Mouse (Mus musculus) gastrocnemius, adult 8-10 months (tissue): ENCODE measurements around the gene 4930467E23Rik. TPM values are rescaled to one million over a fixed set of nuclear protein-coding genes. Genes with fewer than 3 reads are reported as not detected.
"Not testable (repeated sequence)": the region's sequence is repeated elsewhere in the genome, so short reads cannot be mapped to it uniquely, and the experiment has no call there.

Experiments
- DNase-seq, 2 experiments: peaks; one replicate each; pipeline ENCODE4 v3.0.0; 2022; ENCODE audit warnings: low spot score in 2 of 2
- total RNA-seq, 4 experiments: library from RNA; stranded (reverse); gene quantifications; 2 replicates each; pipeline ENCODE4 v1.2.4; 2022

Gene 4930467E23Rik
- under 1 TPM in 3 of 4 experiments, not detected in 1; 0.31 to 0.85 (median 0.39) TPM for total RNA-seq

DNA sequence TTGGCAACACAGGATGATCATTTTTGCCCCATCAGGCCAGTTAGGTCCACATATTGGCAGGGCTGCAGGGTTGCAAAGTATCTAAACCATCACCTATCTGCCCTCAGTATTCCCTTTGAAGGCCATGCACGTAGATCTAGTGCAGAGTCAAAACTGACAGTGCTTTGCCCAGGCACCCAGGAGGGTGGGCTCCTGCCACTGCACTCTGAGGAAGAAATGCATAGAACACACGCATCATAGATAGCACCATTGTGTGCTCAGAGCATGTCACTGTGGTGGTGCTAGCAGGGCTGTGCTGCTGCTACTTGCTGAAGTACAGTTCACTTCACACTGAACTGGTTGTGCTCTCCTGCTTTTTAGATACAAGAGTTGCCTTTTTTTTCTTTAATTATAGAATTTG lies at the start of gene 4930467E23Rik:
TSS of gene 4930467E23Rik (plus strand) at position 301 of the 400 bp plus-strand sequence.
- not testable (repeated sequence) for DNase-seq

DNA sequence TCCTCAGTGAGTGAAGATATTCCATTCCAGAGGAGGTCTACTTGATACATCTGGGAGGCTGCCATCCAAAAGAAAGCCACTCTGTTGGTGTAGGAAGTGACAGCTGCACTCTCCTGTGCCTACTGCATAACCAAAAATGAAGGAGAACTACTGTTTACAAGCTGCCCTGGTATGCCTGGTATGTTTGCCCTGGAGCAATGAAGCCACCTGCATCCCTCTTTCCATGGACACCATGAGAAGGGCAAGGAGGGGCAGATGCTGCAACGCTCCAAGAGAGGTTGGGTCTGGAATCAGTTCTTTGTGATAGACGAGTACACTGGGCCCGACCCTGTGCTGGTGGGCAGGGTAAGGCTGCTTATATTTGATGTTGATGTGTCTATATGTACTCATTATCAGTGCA lies 47.1 kb upstream of the 4930467E23Rik start:
- DNase-seq = not testable (repeated sequence)

DNA sequence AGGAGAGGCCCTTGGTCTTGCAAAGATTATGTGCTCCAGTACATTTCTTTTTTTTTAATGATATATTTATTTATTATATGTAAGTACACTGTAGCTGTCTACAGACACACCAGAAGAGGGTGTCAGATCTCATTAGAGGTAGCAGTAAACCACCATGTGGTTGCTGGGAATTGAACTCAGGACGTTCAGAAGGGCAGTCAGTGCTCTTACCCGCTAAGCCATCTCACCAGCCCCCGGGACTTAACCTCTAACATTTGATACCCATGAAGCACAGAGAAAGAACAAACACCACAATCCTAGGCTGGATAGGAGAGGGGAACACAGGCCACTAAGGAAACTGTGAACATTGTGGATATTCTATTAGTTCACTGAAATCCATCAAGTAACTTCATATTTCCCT lies 43.9 kb upstream of the 4930467E23Rik start:
- not testable (repeated sequence) for DNase-seq

DNA sequence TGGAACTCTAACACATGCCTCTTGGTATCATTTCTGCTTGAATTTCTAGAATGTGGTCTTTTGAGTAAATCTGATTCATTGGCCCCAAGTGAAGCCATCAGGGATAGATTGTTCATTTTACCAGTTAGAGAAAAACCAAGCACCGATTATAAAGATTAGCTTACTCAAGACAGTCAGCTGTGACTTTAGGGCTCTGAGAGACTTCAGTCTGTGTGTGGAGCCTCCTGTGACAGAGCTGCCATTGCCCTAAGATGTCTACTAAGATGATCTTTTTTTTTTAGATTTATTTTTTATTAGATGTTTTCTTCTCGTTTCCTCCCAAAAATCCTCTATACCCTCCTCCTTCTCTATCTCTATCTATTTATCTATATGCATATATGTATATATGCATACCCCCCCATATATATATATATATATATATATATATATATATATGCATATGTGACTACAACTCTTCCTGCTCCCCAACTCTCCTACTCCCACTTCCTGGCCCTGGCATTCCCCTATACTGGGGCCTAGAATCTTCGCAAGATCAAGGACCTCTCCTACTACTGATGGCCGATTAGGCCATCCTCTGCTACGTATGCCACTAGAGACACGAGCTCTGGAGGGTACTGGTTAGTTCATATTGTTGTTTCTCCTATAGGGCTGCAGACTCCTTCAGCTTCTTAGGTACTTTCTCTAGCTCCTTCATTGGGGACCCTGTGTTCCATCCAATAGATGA lies 40.4 kb upstream of the 4930467E23Rik start:
- DNase-seq = not testable (repeated sequence)

DNA sequence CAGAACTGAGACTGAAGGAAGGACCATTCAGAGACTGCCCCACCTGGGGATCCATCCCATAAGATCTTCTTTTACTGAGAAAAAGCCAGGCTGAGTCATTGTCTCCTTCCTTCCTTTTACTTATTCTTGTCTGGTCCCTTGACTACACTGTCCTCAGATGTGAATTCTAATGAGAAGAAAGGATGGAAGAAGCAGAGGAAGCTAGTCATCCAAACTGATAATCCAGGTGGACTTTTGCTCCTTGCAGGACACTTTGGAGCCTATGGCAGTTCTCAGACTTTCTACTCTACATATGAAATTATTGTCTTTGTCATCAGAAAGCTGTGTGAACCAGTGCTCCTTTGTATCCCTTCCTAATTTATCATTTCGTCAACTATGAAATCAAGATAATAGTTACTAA lies 39.6 kb upstream of the 4930467E23Rik start:
- DNase-seq = not testable (repeated sequence)

DNA sequence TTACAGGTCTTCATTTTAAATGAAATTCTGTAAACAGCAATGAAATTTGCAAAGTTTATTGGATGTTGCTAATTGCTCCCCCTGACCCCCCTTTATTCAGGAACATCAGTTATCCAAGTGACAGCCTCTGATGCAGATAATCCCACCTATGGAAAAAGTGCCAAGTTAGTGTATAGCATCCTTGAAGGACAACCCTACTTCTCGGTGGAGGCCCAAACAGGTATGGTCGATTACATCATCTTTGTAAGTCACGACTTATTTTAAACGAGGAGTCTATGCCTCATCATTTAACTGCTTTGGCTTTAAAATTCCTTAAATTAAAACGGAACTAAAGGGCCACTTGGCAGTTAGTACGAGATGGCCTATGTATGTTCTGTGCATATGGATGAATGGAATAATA lies 38.0 kb upstream of the 4930467E23Rik start:
- not testable (repeated sequence) for DNase-seq

DNA sequence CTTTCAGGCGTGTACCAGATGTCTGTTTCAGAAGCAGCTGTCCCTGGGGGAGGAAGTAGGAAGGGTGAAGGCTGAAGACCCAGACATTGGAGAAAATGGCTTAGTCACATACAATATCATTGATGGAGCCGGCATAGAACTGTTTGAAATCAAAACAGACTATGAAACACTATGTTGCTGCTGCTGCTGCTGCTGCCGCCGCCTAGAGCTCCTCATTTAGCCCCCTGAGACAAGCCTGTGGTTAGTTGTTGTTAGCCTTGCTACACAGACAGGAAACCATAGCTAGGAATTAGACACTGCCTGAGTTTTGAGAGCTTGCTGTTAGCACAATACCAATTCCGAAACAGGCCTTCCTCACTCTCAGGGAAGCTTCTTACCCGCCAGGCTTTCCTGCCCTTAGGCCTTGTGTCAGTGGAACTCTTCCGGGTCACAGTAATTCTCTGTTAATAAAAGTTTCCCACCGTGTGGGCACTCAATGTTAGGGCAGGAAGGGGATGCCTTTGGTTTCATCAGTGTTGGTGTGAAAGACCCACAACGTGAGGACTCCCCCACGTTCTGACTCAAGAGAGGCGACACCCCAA lies 31.8 kb upstream of the 4930467E23Rik start:
- not testable (repeated sequence) for DNase-seq

DNA sequence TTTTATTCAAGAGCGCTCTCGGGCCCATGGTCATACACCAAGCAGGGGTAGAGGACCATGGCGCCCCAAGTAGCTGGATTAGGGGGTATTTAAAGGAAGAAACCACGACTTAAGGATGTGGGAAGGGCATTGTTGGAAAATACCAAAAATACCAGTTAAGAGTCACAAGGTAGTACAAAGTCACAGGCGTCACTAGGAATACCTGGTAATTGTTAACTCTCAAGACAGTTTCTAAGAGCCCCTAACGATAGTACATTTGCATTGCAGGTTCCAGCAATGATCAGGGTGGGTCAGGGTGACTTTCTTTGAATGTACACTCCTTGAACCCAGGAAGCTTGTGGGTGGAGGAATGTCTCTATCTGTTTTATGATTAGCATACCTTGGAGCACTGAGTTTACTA lies 31.3 kb upstream of the 4930467E23Rik start:
- not testable (repeated sequence) for DNase-seq

DNA sequence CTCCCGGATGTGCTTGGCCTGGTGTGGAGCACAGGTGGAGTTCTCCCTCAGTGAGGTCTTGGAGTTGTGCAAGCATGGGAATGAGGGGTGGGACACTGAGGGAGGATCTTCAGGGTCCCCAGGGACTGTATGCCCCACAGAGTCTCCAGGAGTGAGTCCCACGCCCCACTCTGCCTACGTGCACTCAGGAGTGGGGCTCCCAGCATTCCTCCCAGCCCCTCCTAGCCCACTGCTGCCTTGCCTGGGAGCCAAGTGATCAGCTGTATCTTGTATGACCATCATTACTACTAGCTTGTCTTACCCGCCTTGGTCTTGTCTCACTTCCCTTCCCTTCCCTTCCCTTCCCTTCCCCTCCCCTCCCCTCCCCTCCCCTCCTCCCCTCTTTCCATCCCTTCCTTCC lies 30.7 kb upstream of the 4930467E23Rik start:
- DNase-seq = peak; percentile 63 to 64

DNA sequence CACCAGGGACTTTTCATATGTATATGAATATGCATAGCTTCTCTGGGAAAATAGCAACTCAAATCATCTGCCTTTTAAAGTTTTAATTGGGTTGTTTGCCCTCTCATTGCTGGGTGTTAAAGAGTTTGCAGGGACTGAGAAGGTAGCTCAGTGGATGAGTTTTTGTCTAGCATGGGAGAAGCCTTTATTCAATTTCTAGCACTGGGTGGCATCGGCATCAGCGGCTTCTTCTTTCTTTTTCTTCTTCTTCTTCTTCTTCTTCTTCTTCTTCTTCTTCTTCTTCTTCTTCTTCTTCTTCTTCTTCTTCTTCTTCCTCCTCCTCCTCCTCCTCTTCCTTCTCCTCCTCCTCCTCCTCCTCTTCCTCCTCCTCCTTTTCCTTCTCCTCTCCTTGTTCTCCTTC lies 28.1 kb upstream of the 4930467E23Rik start:
- DNase-seq = not testable (repeated sequence)

DNA sequence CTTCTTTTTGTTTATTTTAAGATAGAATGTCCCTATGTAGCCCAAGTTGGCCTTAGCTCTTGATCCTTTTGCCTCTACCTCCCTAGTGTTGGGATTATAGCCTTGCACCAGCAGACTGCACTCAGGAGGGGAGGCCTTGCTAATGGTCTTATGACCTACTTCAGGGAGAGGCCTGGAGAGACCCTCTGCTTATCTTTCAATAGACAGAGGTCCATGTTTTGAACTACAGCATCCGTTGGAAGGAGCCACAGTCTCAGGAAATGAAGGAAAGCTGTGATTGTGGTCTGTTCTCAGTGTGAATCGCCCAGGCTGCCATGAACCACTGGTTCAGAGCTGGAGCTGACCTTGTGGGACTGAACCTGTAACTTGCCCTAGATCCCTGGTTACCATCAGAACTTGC lies 27.1 kb upstream of the 4930467E23Rik start:
- not testable (repeated sequence) for DNase-seq

DNA sequence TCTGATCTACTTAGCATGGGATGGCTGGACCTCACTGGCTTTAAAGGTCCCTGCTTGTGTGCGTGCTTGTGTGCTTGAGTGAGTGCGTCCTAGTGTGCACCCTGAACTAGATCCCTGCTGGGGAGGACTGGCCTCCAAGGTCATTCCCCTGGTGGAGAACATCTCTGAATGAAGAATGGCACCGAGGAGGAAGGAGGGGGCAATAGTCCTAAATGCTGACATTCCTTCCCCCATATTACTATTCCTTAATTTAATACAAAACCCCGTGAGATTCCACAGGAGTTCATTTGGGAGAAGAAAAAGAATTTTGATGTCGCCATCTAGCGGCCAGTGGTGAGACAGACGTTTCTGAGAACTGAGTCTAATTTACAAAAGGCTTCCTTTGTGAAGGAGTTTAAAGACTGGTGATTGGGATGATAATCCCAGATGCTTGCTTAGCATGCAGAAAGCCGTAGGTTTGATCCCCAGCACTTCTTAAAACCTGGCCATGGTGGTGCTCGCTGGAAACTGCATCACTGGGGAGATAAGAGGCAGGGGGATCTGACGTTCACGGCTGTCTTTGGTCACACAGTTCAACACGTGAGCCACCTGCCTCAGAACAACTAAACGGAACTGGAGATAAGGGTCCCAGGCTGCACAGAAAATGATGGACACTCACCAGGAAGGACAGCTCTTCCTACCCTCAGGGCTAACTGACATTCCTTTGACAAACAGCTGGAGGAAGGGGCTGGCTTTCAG lies 26.2 kb upstream of the 4930467E23Rik start:
- peak; percentile 61 to 62 for DNase-seq

DNA sequence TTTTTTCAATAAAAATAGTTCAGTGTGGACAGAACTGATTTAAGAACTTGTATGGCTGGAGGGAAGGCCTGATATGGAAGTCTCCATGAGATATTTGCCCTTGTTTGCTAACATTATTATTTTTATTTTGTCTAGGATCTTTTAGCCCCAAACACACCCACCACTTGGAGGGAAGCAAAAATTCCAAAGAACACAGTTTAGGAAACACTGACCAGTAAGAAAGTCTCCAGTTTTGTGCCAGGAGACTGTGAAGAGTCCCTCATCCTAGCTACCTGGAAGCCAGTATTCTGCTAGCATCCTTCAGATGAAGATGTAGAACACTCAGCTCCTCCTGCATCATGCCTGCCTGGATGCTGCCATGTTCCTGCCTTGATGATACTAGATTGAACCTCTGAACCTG lies 25.5 kb upstream of the 4930467E23Rik start:
- not testable (repeated sequence) for DNase-seq

DNA sequence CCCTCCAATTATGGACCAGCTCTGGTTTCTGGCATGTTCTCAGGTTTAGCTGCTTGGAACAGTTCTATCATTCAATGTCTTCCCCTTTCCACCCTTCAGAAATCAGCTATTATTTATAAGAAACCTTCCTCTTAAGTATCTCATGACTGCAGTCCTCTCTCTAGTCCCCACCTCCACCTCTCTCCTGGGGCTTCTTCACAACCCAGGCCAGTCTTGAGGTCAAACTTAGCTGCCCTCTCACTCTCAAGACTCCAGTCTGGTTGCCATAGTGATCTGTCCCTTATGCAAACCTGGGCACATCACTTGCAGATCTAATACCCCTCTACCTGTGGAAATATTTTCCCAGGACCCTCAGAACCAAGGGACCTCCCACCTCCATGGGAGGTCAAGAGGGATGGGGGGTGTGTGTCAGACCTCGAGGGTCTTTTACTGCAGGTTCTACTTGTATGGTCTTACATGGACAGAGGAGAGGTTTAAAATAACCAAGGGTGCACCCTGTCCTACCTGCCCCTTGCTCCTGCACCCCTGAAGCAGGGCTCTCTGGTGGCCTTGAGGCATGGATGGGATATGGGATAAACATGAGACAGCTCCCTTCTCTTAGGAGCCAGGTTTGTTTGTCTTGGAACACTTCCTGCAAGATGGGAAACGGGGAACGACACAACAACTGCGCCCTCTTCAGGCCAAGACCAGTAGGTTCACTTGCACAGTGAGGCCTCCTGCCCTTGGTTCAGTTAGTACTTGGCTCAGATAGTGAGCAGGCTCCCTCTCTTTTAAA lies 24.7 kb upstream of the 4930467E23Rik start:
- DNase-seq = peak; percentile 47 to 53

DNA sequence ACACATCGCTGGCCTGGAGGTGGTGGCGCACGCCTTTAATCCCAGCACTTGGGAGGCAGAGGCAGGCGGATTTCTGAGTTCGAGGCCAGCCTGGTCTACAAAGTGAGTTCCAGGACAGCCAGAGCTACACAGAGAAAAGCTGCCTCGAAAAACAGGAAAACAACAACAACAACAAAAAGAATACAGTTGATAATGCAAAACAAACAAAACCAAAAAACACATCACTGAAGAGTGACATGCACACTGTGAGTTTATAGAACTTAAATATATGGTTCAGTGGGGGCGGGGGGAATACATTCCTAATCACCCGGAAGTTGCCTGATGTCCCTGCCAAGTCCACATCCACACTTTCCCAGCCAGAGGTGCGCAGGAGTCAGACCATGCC lies 24.2 kb upstream of the 4930467E23Rik start:
- not testable (repeated sequence) for DNase-seq

DNA sequence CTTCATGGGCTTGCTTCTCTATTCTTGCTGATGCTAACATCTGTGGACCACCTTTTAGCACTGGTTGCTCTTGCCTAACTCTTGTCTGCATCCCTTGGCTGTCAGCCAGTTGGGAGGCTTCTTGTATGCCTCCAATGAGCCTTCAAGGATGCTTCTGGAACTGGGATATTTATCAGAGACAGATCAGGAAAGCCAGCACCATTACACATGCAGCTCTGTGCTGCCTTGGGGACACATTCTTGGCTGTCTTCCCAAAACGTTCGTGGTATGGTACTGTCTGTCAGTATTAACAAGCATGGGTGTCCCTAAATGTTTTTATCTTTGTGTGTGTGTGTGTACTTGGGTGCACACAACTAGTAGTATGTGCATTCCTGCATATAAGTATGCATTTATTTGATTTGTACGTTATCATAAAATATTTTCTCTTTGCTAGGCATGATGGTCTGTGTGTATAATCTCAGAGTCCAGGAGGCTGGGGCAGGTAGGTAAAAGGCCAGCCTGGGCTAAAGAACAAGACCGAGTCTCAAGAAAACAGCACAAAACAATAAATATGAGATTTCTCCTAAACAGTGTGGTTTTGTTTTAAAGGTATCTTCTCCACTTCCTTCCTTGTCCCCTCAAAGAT lies 23.2 kb upstream of the 4930467E23Rik start:
- not testable (repeated sequence) for DNase-seq

DNA sequence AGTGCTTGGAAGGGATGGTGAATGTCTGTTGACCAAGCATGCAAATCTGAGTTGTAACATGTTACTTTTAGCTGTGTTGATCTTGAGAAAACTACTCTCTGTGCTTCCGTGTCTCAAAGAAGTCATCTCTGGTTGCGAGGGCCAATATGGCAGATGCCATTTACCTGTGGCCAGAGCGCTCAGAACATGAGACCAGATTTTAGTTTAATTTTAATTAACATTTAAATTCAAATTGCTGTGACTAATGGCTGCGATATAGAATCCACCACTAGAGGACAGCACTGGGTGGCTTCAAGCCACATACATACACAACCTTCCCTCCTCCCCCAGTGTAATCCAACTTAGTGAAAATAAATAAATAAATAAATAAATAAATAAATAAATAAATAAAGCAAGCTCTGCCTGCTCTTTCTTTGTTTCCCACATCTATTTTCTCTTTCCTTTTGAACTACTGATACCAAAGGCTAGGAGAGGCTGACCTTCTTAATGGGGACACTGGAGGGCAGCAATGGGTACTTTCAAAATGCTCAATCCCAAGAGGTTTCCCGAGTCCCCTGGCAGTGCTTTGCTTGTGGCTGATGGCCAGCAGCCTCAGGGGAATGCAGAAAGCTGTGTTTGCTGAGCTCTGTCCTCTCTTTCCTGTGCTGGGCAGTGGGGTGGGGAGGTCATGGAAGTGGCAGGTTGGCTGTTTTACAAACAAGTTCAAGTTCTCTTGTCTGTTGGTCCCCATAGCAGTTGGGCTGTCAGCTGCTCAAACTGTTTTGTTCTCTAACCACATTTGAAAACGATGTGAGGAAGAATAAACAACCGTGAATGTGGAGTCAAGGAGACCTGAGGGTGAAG lies 22.2 kb upstream of the 4930467E23Rik start:
- peak; percentile 72 to 78 for DNase-seq

DNA sequence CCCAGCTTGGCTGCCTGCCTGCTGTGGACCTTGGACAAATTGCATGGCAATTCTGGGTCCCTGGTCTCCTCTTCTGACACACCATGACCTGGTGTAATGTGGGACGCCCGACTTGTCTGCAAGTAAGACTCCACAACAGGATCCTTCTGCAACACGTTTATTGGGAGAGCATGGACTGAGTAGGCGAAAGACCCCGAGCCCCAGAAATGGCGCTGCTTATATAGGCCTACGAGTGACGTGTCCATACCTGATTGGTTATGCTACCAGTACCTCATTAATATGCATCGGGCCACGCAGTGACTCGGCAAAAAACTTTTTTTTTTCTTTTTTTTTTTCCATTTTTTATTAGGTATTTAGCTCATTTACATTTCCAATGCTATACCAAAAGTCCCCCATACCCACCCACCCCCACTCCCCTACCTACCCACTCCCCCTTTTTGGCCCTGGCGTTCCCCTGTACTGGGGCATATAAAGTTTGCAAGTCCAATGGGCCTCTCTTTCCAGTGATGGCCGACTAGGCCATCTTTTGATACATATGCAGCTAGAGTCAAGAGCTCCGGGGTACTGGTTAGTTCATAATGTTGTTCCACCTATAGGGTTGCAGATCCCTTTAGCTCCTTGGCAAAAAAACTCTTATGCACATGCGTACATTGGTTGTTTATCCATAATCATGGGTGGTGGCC lies 21.5 kb upstream of the 4930467E23Rik start:
- not testable (repeated sequence) for DNase-seq

DNA sequence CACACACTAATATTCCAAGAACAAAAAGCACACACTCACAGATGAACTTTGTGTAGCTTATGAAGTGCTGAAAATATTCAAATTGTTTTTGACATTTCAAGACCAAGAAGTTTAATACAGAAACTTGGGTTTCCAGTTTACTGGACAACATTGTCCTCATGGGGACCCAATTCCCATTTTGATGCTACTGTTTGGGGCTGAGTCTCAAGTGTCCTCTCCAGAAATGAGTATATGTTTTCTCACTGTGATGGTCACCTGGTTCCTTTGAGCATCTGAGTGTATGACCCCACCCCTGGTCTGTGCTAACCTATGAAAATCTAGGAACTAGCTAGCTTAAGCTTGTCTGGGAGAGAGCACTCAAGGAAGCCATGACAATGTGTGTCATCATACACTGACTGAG lies 20.4 kb upstream of the 4930467E23Rik start:
- not testable (repeated sequence) for DNase-seq
